Mouse (Mus musculus) spleen, postnatal 4 days (tissue): ENCODE results near the gene Nptn.

ENCODE experiments used
- DNase-seq, 2 experiments: peaks; one replicate each; pipeline ENCODE4 v3.0.0; 2022; ENCODE audit warnings: low spot score in 2 of 2

The Nptn gene

DNA sequence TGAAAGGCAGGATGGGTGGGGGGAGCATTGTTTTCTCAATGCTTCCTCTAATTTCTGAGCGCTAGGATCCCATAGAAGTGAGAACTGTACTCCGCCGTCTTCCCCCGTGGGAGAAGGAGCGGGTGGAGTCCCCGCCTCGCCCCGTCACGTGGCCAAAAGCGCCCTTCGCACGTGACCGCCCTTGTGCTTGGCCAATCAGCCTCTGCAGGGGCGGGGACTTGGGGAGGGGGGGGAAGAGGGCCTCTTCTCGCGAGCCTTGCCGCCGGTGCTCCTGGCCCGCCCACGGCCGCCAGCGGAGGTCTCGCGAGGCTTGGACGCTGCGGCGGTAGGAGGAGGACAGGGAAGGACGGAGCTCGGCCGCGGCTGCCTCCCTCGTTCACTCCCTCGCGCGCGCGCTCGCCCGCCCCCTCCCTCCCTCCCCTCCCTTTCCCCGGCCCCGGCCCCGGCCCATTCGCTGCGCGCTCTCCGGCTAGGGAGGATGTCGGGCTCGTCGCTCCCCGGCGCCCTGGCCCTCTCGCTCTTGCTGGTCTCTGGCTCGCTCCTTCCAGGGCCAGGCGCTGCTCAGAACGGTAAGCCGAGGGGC is at the start of gene Nptn:
Gene Nptn, plus strand, starts transcription at position 283 of the 583 bp plus-strand sequence.
- peak; percentile 96 to 98 for DNase-seq

GRCm38 (mm10) chr9:58533322-58533721 is 48.7 kb upstream of the Nptn start:
- no peak for DNase-seq

DNA sequence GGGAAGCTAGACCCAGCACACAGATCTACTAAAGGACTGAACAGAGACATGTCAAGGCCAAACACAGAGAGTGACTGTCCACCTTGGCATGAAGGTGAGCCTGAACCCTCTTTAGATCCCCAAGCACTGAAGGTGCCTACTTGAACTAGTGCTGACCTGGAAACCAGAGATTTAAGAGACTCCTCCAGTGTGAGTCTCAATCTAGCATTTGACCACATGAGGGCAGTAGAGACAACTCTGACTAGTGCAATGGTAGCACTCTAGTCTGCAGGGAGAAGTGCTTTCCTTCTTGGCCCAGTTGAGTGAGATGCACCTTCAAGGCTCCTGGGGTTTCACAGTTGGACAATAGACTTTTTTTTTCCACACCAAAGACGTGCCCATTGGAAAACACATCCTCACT is 47.3 kb upstream of the Nptn start:
- DNase-seq = peak; percentile 55 to 75

DNA sequence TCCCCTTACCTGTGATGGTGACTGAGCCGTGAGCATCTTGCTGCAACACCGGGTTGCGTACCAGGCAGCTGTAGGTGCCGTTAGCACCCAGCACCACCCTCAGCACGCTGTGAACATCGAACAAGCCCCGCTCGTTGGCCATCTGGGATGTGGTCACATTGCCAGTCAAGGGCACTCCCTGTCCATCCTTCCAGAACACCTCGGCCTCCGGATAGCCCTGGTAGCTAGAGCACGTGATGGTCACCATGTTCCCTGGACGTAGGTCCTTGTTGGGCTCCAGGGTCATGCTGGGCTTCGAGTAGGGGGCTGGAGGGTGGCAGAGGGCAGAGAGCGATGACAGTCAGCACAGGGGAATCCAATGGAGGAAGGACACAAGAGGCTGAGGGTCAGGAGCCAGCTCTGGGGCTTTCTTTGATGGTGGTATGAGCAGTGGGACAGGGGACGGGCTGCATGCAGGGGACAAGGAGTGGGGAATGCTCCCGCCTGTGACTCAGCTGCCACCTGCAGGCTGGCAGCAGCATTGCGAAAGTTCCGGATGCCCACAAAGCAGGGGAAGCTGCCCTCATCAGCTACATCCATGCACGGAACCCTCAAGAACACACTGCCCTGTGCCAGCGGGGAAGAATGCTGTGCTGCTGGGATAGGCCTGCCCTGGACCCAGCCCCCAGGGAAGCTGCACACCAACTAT is 46.4 kb upstream of the Nptn start:
- peak; percentile 35 to 68 for DNase-seq

DNA sequence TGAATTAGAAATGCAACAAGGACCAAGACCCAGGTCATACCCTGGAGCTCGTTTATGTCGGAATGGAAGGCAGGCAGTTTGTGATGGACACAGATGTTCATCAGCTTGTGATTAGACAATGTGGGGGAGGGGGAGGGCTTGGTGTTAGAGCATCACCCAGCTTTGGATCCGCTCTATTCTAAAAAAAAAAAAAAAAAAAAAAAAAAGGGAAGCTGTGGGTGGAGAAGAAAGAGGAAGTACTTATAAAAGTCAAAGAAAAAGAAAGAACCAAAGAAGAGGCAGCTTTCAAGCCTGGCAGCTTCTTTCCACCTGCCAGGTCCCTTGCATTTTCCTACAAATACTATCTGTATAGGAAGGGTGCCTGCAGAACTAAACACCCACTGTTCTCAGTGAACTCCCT is 44.3 kb upstream of the Nptn start:
- DNase-seq = no peak

GRCm38 (mm10) chr9:58539886-58540285 is 42.2 kb upstream of the Nptn start:
- peak; percentile 40 to 74 for DNase-seq

DNA sequence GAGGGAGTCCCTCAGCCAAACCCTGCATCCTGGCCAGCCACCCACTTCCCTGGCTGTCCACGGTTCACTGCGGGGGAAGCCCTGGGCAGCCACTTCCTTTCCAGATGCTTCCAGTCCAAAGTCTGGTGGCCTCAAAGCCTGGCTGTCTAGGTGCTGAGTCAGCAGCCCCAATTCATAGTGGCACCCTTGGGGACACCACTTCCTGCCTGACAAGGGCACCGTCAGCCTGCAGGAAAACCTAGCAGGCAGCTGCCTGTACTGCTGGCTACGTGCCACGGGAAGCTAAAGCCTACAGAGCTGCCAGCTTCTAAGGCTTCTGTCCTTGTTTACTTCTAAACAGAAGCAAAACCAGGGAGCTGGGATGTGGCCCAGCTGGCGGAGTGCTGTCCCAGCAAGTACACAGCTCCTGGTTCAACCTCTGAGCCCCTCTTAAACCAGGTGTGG is 40.1 kb upstream of the Nptn start:
- peak; percentile 50 to 73 for DNase-seq

DNA sequence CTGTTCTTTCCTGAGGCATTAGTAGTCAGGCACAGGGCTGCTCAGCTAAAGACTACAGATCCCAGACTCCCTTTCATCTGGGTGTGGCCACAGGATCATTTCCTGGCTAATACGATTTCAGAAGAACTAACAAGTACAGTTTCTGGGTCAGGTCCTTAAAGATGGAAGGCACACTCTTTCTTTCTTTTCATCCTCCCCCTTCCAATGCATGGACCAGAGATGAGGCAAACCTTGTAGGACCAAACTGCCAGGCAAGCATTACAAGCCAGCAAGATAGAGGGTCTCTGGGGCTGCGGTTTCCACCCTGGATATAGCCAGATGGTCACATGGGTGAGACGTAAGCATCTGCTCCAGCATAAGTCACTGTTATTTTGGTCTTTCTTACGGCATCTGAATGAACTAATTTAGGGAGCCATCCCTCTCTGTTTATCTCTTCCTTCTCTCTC is 37.1 kb upstream of the Nptn start:
- DNase-seq = no peak

DNA sequence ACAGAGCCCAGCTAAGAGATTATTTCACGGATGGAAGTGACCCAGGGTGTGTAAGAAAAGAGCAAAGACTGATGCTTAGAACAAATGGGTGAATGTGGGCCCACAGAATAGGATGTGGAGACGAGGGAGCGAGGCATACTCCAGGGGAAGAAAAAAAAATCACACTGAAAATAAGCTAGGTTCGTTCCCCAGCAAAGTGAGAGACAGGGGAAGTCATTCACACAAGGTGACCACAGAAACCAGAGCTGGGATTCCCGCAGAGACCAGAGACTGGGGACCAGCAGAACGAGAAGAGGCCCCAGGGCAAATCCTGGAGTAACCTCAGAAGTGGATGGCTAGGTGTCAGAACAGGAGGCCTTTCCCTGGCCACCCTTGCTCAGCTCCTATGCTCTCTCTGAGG is 36.6 kb upstream of the Nptn start:
- DNase-seq = no peak

- DNase-seq = no peak
Observed at GRCm38 (mm10) chr9:58546630-58547360, 35.2 kb upstream of the Nptn start.

DNA sequence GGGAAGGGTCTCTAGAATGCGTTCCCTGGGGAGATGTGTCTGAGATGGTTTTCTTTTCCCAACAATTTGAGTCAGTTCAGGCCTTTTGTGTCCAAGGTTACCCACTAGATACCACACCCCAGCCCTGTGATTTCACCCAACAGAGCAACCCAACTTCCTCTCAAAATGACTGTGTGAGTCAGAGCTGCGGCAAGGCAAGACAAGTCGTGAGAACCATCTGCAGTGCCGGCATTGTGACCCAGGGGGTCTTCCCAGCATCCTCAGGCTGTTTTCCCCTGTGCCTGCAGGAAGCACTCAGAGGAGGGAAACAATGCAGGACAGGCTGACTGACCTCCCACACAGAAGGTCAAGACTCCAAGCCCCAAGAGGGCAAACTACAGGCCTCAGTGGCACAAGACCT is 33.1 kb upstream of the Nptn start:
- no peak for DNase-seq

DNA sequence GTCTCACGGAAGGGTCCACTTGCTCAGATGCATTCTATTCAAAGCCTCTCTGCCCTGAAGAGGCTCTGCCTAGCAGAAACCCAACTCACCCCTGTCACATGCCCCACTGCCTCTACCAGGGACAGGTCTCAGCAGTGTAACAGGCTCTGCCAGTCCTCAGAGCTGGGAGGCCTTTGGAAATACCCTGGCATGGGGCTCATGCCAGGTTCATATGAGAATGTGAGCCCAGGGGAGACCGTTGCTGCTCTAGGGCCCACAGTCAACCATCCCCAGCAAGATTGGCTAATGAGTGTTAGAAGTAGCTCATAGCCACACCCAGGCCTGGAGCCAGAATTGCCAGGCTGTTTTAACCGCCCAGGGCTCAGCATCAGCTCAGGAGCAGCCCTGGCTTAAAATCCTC is 32.3 kb upstream of the Nptn start:
- DNase-seq = no peak

DNA sequence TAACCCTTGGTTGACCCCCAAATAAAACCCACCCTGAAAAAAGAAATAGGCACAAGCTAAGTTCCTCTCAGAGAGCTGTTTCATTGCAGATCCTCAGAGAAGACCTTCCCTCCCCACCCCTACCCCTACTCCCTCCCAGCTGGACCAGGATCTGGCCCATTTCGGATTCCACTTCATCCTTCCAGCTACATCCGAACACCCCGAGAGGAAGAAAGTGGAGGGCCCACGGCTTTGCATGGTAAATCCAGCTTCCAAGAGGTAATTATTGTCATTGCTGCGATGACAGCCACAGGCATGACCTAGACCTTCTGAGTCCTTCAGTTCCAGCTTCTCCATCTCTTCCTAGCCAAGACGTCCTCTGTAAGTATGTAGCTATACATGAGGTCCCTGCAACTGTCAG is 31.1 kb upstream of the Nptn start:
- no peak for DNase-seq

DNA sequence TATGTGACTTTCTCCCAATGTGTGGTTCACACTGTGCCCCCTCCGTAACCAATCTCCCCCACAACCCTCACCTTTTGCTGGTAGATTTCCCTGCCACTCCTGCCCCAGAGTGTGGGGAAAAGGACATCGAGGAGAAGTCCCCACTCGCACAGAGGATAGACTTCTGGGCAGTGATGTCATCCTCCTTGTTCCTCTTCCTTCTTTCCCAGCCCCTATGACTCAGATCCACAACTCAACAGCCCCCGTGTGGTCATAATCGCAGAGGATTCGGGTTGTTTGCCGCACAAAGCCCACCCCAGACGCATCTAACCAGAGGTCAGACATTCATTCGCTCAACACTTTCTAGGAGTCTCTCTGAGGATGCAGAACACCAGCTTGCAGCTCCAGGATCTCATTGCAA is 30.0 kb upstream of the Nptn start:
- DNase-seq = no peak

DNA sequence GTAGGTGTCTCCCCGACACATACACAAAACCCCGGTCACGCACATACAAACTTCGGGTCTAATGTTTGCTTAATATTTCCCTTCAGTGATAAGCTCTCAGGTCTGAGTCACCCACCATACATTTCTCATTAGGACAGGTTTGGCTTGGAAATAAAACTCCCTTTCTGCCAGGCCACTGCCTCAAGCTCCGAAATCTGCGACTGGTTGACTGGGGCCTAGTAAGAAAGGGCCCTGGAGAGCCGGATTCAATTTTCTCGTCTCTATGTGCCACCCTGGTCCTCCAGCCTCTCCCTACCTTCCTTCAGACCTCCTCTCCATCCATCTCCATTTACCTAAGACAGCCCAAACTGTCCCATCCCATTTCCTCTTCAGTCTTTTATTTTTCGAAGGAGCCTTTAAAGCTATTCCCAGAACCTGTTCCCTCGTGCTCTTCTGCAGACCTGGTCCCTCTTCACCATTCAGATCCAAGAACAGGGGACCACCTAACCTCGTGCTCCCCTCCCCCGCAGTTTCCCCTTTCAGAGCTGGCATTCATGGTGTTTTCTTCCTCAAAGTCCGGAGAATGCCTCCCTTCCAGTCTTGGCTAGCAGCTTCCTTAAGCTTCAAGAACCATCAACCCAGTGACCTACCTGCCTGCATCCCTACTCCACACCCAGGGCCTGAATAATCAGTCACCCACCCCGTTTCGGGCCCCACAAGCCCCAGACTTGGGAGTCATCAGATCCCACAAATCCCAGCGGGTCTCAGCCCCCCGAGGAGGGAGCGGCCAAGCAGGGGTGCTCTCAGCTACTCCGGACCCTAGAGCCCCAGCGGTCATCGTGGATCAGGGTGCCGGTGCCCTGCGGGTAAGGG is 27.8 kb upstream of the Nptn start:
- no peak for DNase-seq

DNA sequence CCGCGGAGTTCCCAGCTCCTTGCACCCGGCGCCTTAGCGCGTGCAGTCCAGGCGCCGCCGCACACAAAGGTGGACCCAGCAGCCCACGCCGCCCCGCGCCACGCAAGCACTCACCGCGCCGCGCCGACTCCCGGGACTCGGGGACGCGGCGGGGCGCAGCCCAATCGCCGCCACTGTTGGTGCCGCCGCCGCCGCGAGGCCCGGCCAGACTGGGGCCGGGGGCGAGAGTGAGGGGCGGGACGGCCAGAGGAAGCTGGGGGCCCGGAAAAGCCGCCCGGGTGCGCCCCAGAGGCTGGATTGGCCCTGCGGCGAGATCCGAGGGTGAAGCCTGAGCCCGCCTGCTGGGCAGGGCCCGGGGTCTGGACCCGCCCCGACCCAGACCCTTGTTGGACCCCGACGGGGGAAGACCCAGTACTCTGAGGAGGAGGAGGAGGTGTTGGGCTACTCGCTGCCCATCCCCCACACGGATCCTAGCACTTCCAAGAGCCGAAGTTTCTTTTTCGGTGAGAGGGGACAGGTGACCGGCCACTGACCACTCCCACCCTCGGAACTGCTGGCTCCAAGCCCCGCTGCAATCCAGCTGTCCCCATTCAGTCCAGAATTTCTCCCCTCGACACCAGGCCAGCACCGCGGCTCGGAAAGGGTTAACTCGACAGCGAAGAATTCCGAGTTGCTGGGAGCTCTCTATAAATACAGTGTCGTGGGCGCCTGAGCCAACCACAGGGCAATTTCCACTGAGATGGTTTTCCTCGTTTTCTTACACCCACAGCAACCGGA is 26.9 kb upstream of the Nptn start, which contains the start of gene Cd276:
Gene Cd276, minus strand, starts transcription at position 530 of the 777 bp plus-strand sequence.
- peak in 1 of 2 experiments; percentile 69 for DNase-seq

DNA sequence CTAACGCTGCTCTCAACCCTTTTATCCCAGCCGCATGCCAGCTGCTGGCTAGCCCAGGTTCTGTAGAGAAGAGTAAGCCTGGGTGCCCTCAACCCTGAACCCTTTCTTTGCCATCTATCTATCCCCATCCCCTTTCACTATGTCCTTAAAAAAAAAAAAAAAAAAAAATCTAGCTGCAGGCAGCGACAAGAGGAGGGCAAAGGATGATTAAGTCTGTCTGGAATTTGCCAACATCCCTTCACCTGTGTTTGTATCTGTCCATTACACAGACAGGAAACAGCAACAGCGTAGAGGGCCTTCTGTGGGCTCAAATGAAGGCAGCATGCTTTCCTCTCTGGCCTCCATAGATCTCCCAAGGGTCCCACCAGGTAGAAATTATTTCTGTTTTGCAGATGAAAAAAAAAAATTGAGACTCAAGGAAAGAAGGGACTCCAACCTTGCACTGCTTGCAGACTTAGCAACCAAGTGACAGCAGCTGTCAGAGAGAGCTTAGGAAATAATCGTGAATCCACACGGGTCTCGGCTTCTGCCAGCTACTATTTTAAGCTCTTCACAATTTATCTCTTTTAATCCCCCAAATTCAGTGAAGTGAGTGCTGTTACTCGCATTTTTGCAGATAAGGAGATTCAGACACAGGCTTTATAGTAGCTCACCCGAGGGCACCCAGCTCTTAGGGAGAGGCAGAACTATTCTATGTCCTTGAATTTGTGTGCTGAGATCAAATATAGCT is 26.2 kb upstream of the Nptn start:
- no peak for DNase-seq

GRCm38 (mm10) chr9:58556627-58557026 is 25.4 kb upstream of the Nptn start:
- no peak for DNase-seq

- no peak for DNase-seq
Observed at GRCm38 (mm10) chr9:58557457-58558455, 24.3 kb upstream of the Nptn start.
